Mouse (Mus musculus) stomach, postnatal 0 days (tissue): ENCODE measurements around the gene Hmgcs2.

ENCODE experiments used
- CTCF ChIP-seq: IDR thresholded peaks from 2 replicates; pipeline ENCODE4 v1.5.1; 2016; ENCODE audit warnings: antibody characterized with exemption, low read depth, mild to moderate bottlenecking, moderate library complexity
- EP300 ChIP-seq: optimal IDR thresholded peaks from 2 replicates; pipeline ENCODE3; 2016; ENCODE audit warnings: antibody characterized with exemption

- TF ChIP-seq CTCF, result no peak
- no peak for TF ChIP-seq EP300
Observed at GRCm38 (mm10) chr3:98336661-98337654, 56.7 kb downstream of the Hmgcs2 start.
